Mouse (Mus musculus): ENCODE measurements around the gene Col27a1.

- TF ChIP-seq CHD2 (IDR thresholded peaks at IDR 0.05; ENCODE audit: low read depth, low read length) (no peak), MAFK (IDR thresholded peaks at IDR 0.05; ENCODE audit: insufficient read depth, low read depth, low read length) (no peak), ZNF384 (IDR thresholded peaks at IDR 0.05; ENCODE audit: low read depth, low read length) (no peak)
Observed at GRCm38 (mm10) chr4:63267586-63267985, 53.8 kb downstream of the Col27a1 start.
